Mouse (Mus musculus) midbrain, embryonic 15.5 days (tissue): ENCODE measurements at regions not wholly inside any gene's neighbourhood (a gene's known extent, or its start where the extent isn't known, plus 50 kb on each side); places are given as distances from the start of the nearest gene placed in this dataset.

ENCODE experiments used
- ATAC-seq: fragments of 200-750 bp; cut with Nextera tagmentation; replicated peaks from 2 replicates; pipeline ENCODE4 v1.8.0; 2017; ENCODE audit warnings: moderate TSS enrichment
- H3K27ac ChIP-seq: fragments of 300-500 bp; sonication (generic); 2 replicates; pipeline ENCODE4 v1.5.1; 2015; ENCODE audit warnings: mild to moderate bottlenecking, inconsistent platforms
- H3K27me3 ChIP-seq: fragments of 300-500 bp; sonication (generic); replicated peaks from 2 replicates; pipeline ENCODE4 v1.6.1; 2015; ENCODE audit warnings: inconsistent platforms
- H3K36me3 ChIP-seq: fragments of 300-500 bp; sonication (generic); replicated peaks from 2 replicates; pipeline ENCODE4 v1.6.1; 2015; ENCODE audit warnings: inconsistent platforms
- H3K4me1 ChIP-seq: fragments of 300-500 bp; sonication (generic); 2 replicates; pipeline ENCODE4 v1.6.1; 2015; ENCODE audit warnings: inconsistent platforms
- H3K4me2 ChIP-seq: fragments of 300-500 bp; sonication (generic); 2 replicates; pipeline ENCODE4 v1.6.1; 2015; ENCODE audit warnings: inconsistent platforms, mild to moderate bottlenecking, moderate library complexity
- H3K4me3 ChIP-seq: fragments of 300-500 bp; sonication (generic); 2 replicates; pipeline ENCODE4 v1.5.1; 2015; ENCODE audit warnings: mild to moderate bottlenecking, inconsistent platforms
- H3K9ac ChIP-seq: fragments of 300-500 bp; sonication (generic); 2 replicates; pipeline ENCODE4 v1.6.1; 2015; ENCODE audit warnings: mild to moderate bottlenecking, inconsistent platforms
- H3K9me3 ChIP-seq: fragments of 300-500 bp; sonication (generic); 2 replicates; pipeline ENCODE4 v1.6.1; 2016; ENCODE audit warnings: inconsistent platforms
- WGBS: fragments of 180-500 bp; shearing (Covaris S2); methylation state at CpG from one replicate; pipeline ENCODE4 v1.1.7; 2015; ENCODE audit warnings: mixed read lengths; 5-methylcytosine and 5-hydroxymethylcytosine counted together

GRCm38 (mm10) chr1:136699153-136699524 is 74.4 kb downstream of the Zfp281 start:
- Histone ChIP-seq H3K27ac (no peak overlapping the region), H3K4me2 (no peak overlapping the region), H3K27me3 (no peaks in the 10 kb centered on the region), H3K9ac (no peak overlapping the region), H3K4me3 (no peak overlapping the region), H3K36me3 (no peaks in the 10 kb centered on the region), H3K9me3 (no peaks in the 10 kb centered on the region), H3K4me1 (peaks cover 6% of the 10 kb centered on the region; the same call in 1 of the 2 replicates)
- no peak for ATAC-seq
- WGBS: 82% methylated on average over 7 of the region's 7 CpGs

GRCm38 (mm10) chr1:136699571-136699970 is 74.9 kb downstream of the Zfp281 start:
- H3K9me3 ChIP-seq: no peaks in the 10 kb centered on the region
- H3K4me1 ChIP-seq: peaks cover 6% of the 10 kb centered on the region; the same call in 1 of the 2 replicates
- no peaks in the 10 kb centered on the region for H3K36me3 ChIP-seq
- no peak overlapping the region for H3K9ac ChIP-seq
- H3K4me2 ChIP-seq: no peak overlapping the region
- H3K27ac ChIP-seq: no peak overlapping the region
- ATAC-seq: no peak
- H3K27me3 ChIP-seq: no peaks in the 10 kb centered on the region
- H3K4me3 ChIP-seq: no peak overlapping the region
- 93% methylated on average over 8 of the region's 8 CpGs for WGBS

GRCm38 (mm10) chr1:136704139-136704538 is 79.4 kb downstream of the Zfp281 start:
- no peak overlapping the region for H3K9ac ChIP-seq
- no peak overlapping the region for H3K4me2 ChIP-seq
- no peak overlapping the region for H3K27ac ChIP-seq
- 95% methylated on average over 5 of the region's 5 CpGs for WGBS
- 0 out of 2 replicates have a peak, but pooled peaks cover 6% of the 10 kb centered on the region for H3K4me1 ChIP-seq
- no peaks in the 10 kb centered on the region for H3K36me3 ChIP-seq
- no peak overlapping the region for H3K4me3 ChIP-seq
- H3K27me3 ChIP-seq: no peaks in the 10 kb centered on the region
- no peaks in the 10 kb centered on the region for H3K9me3 ChIP-seq
- no peak for ATAC-seq

- Histone ChIP-seq H3K9ac (no peak overlapping the region), H3K9me3 (no peaks in the 10 kb centered on the region), H3K36me3 (no peaks in the 10 kb centered on the region), H3K4me1 (0 out of 2 replicates have a peak, but pooled peaks cover 6% of the 10 kb centered on the region), H3K4me2 (no peak overlapping the region), H3K27ac (peak overlapping the region; percentile 14; the same call in 1 of the 2 replicates), H3K4me3 (no peak overlapping the region), H3K27me3 (no peaks in the 10 kb centered on the region)
- WGBS: 41% methylated on average over 8 of the region's 8 CpGs
- peak; percentile 75 for ATAC-seq
These were observed 81.8 kb downstream of the Zfp281 start for GRCm38 (mm10) chr1:136706509-136706908.

- H3K9me3 ChIP-seq: no peaks in the 10 kb centered on the region
- no peaks in the 10 kb centered on the region for H3K27me3 ChIP-seq
- no peak overlapping the region for H3K4me3 ChIP-seq
- WGBS: 92% methylated on average over 8 of the region's 8 CpGs
- no peak overlapping the region for H3K27ac ChIP-seq
- no peaks in the 10 kb centered on the region for H3K36me3 ChIP-seq
- H3K4me1 ChIP-seq: 0 out of 2 replicates have a peak, but pooled peaks cover 6% of the 10 kb centered on the region
- H3K9ac ChIP-seq: no peak overlapping the region
- no peak overlapping the region for H3K4me2 ChIP-seq
- no peak; the same call in 1 of the 2 replicates for ATAC-seq
These were observed 82.7 kb downstream of the Zfp281 start for GRCm38 (mm10) chr1:136707394-136707793.

- ATAC-seq: no peak
- Histone ChIP-seq H3K9me3 (no peaks in the 10 kb centered on the region), H3K27me3 (no peaks in the 10 kb centered on the region), H3K9ac (no peak overlapping the region), H3K4me3 (no peak overlapping the region), H3K36me3 (no peaks in the 10 kb centered on the region), H3K4me2 (no peak overlapping the region), H3K27ac (no peak overlapping the region), H3K4me1 (0 out of 2 replicates have a peak, but pooled peaks cover 6% of the 10 kb centered on the region)
- WGBS: 96% methylated on average over 12 of the region's 12 CpGs
These were observed 83.2 kb downstream of the Zfp281 start for GRCm38 (mm10) chr1:136707866-136708265.

- 77% methylated on average over 4 of the region's 4 CpGs for WGBS
- no peak overlapping the region for H3K9ac ChIP-seq
These were observed 85.5 kb downstream of the Zfp281 start for GRCm38 (mm10) chr1:136710196-136710595.

GRCm38 (mm10) chr1:136711243-136711642 is 86.5 kb downstream of the Zfp281 start:
- ATAC-seq: no peak
- H3K27ac ChIP-seq: no peak overlapping the region

More at GRCm38 (mm10) chr1:136710196-136710595, 85.5 kb downstream of the Zfp281 start:
- H3K4me3 ChIP-seq: no peak overlapping the region
- ATAC-seq: no peak
- 0 out of 2 replicates have a peak, but pooled peaks cover 6% of the 10 kb centered on the region for H3K4me1 ChIP-seq
- H3K4me2 ChIP-seq: no peak overlapping the region
- H3K9me3 ChIP-seq: no peaks in the 10 kb centered on the region
- H3K36me3 ChIP-seq: no peaks in the 10 kb centered on the region
- no peaks in the 10 kb centered on the region for H3K27me3 ChIP-seq
- H3K27ac ChIP-seq: no peak overlapping the region

GRCm38 (mm10) chr1:136714077-136714476 is 89.4 kb downstream of the Zfp281 start:
- Histone ChIP-seq H3K9me3 (no peaks in the 10 kb centered on the region), H3K4me1 (peaks cover 6% of the 10 kb centered on the region; the same call in 1 of the 2 replicates), H3K27me3 (no peaks in the 10 kb centered on the region), H3K4me3 (no peak overlapping the region), H3K4me2 (no peak overlapping the region), H3K27ac (no peak overlapping the region), H3K9ac (no peak overlapping the region), H3K36me3 (no peaks in the 10 kb centered on the region)
- 63% methylated on average over 4 of the region's 4 CpGs for WGBS
- no peak for ATAC-seq

More at GRCm38 (mm10) chr1:136711243-136711642, 86.5 kb downstream of the Zfp281 start:
- Histone ChIP-seq H3K4me3 (no peak overlapping the region), H3K27me3 (no peaks in the 10 kb centered on the region), H3K9ac (no peak overlapping the region), H3K36me3 (no peaks in the 10 kb centered on the region), H3K4me1 (0 out of 2 replicates have a peak, but pooled peaks cover 5% of the 10 kb centered on the region), H3K4me2 (no peak overlapping the region), H3K9me3 (no peaks in the 10 kb centered on the region)
- WGBS: 79% methylated on average over 7 of the region's 7 CpGs

- Histone ChIP-seq H3K4me1 (peaks cover 6% of the 10 kb centered on the region; the same call in 1 of the 2 replicates), H3K9me3 (no peaks in the 10 kb centered on the region), H3K4me2 (no peak overlapping the region), H3K27me3 (no peaks in the 10 kb centered on the region), H3K27ac (no peak overlapping the region), H3K36me3 (no peaks in the 10 kb centered on the region), H3K4me3 (no peak overlapping the region), H3K9ac (no peak overlapping the region)
- WGBS: 89% methylated on average over 11 of the region's 11 CpGs
- ATAC-seq: no peak
These were observed 90.3 kb downstream of the Zfp281 start for GRCm38 (mm10) chr1:136714987-136715386.

GRCm38 (mm10) chr1:136717830-136718517 is 93.3 kb downstream of the Zfp281 start:
- Histone ChIP-seq H3K27me3 (no peaks in the 10 kb centered on the region), H3K4me3 (no peak overlapping the region), H3K4me2 (no peak overlapping the region), H3K36me3 (no peaks in the 10 kb centered on the region), H3K9me3 (no peaks in the 10 kb centered on the region), H3K4me1 (peaks cover 6% of the 10 kb centered on the region; the same call in 1 of the 2 replicates), H3K27ac (no peak overlapping the region), H3K9ac (no peak overlapping the region)
- no peak for ATAC-seq
- 49% methylated on average over 15 of the region's 15 CpGs for WGBS

GRCm38 (mm10) chr1:136723839-136724443 is 99.2 kb downstream of the Zfp281 start:
- 86% methylated on average over 13 of the region's 13 CpGs for WGBS

More at GRCm38 (mm10) chr1:136723839-136724443, 99.2 kb downstream of the Zfp281 start:
- Histone ChIP-seq H3K4me2 (no peak overlapping the region), H3K27me3 (no peaks in the 10 kb centered on the region), H3K4me3 (no peak overlapping the region), H3K4me1 (peaks cover 5% of the 10 kb centered on the region; the same call in 1 of the 2 replicates), H3K9ac (no peak overlapping the region), H3K9me3 (no peaks in the 10 kb centered on the region), H3K27ac (no peak overlapping the region), H3K36me3 (no peaks in the 10 kb centered on the region)
- ATAC-seq: no peak
